Mouse (Mus musculus) liver, embryonic 16.5 days (tissue): ENCODE data around the gene Zfand4. TPM values are rescaled to one million over a fixed set of nuclear protein-coding genes. Genes with fewer than 3 reads are reported as not detected.

Source experiments
- ATAC-seq: fragments of 200-750 bp; cut with Nextera tagmentation; 2 replicates; pipeline ENCODE4 v1.8.0; 2017; ENCODE audit warnings: low read depth, mild to moderate bottlenecking, moderate number of reproducible peaks, moderate library complexity
- H3K27ac ChIP-seq: fragments of 300-500 bp; sonication (generic); 2 replicates; pipeline ENCODE4 v1.5.1; 2014; ENCODE audit warnings: mild to moderate bottlenecking, low read length
- H3K27me3 ChIP-seq: fragments of 300-500 bp; sonication (generic); 2 replicates; pipeline ENCODE4 v1.6.1; 2014; ENCODE audit warnings: low read depth, low read length, mixed read lengths; ENCODE audit not compliant: control insufficient read depth, insufficient read depth
- H3K36me3 ChIP-seq: fragments of 300-500 bp; sonication (generic); 2 replicates; pipeline ENCODE4 v1.6.1; 2014; ENCODE audit warnings: mild to moderate bottlenecking; ENCODE audit not compliant: control insufficient read depth, insufficient read depth
- H3K4me1 ChIP-seq: fragments of 300-500 bp; sonication (generic); 2 replicates; pipeline ENCODE4 v1.6.1; 2014; ENCODE audit warnings: low read depth, low read length, mixed read lengths; ENCODE audit not compliant: control insufficient read depth
- H3K4me2 ChIP-seq: fragments of 300-500 bp; sonication (generic); 2 replicates; pipeline ENCODE4 v1.6.1; 2014; ENCODE audit warnings: low read depth, low read length, mixed read lengths
- H3K4me3 ChIP-seq: fragments of 300-500 bp; sonication (generic); 2 replicates; pipeline ENCODE4 v1.5.1; 2014; ENCODE audit warnings: low read depth, mild to moderate bottlenecking, low read length
- H3K9ac ChIP-seq: fragments of 300-500 bp; sonication (generic); 2 replicates; pipeline ENCODE4 v1.6.1; 2014; ENCODE audit warnings: low read depth, low read length
- H3K9me3 ChIP-seq: fragments of 300-500 bp; sonication (generic); replicated peaks from 2 replicates; pipeline ENCODE4 v1.6.1; 2016; ENCODE audit warnings: low read length; ENCODE audit not compliant: control insufficient read depth
- WGBS: fragments of 180-500 bp; shearing (Covaris S2); extraction: QIAGEN DNeasy Blood & Tissue Kit; methylation state at CpG from one replicate; pipeline ENCODE4 v1.1.7; 2014; ENCODE audit not compliant: insufficient replicate concordance; 5-methylcytosine and 5-hydroxymethylcytosine counted together
- polyA plus RNA-seq: library from polyadenylated mRNA; unstranded; fragments of >200 nt; fragmentation: Nextera tagmentation; extraction: Ambion mirVana; gene quantifications from 2 replicates; pipeline ENCODE4 v1.2.1, GENCODE M21; 2015

Gene Zfand4
- polyA plus RNA-seq, 1 experiment from 2014 or later = 4.9 TPM

DNA sequence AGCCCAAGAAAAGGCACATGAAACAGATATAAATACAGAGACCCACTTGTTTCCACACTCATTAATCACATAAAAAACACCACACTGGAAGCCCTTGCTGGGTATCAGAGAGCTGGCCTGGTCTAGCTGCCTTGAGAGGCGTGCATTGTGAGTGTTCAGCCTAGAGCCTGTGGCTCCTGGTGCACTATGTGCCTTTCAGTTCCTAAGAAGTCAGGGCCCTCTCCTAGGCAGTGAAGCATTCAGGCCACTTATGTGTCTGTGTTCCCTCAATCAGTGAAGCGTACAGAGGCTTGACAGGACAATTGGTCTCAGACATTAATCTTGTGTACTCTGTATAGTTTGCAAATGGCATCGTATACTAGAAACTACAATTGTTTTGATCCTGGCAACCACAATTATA lies 19.3 kb downstream of the Zfand4 start:
- H3K4me1 ChIP-seq = peaks cover 20% of the 10 kb centered on the region
- 79% methylated on average over 3 of the region's 3 CpGs for WGBS
- no peak overlapping the region for H3K4me2 ChIP-seq
- no peak overlapping the region for H3K9ac ChIP-seq
- no peaks in the 10 kb centered on the region for H3K9me3 ChIP-seq
- H3K27ac ChIP-seq = no peak overlapping the region
- no peaks in the 10 kb centered on the region for H3K27me3 ChIP-seq
- ATAC-seq = no peak
- no peak overlapping the region for H3K4me3 ChIP-seq
- H3K36me3 ChIP-seq = no peaks in the 10 kb centered on the region

DNA sequence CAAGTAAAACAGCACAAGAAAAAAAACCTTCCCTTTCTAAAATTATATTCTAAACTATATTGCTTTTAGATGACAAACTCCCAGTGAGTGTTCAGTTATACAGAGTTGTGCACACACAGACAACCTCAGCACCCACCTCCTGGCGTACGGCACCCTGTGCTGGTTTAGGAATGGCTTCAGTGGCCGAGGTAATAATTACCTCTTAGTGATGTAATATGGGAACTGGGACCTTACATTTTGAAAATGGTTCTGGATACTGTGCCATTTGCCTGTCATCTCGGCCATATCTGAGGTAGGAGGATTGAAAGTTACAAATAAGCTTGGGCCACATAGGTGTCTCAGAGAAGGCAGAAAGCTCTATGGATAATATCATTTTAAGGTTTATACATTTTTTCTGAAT lies 22.3 kb downstream of the Zfand4 start:
- ATAC-seq = peak; percentile 35
- Histone ChIP-seq H3K27ac (peak overlapping the region; percentile 94), H3K9me3 (no peaks in the 10 kb centered on the region), H3K9ac (no peak overlapping the region), H3K4me2 (peak overlapping the region; percentile 55), H3K4me3 (no peak overlapping the region), H3K4me1 (peaks cover 14% of the 10 kb centered on the region), H3K27me3 (no peaks in the 10 kb centered on the region), H3K36me3 (no peaks in the 10 kb centered on the region)
- WGBS = 69% methylated on average over 4 of the region's 4 CpGs

GRCm38 (mm10) chr6:116286870-116287575 lies 23.0 kb downstream of the Zfand4 start:
- Histone ChIP-seq H3K4me2 (peak overlapping the region; percentile 55), H3K4me3 (peak overlapping the region; percentile 34; the same call in 1 of the 2 replicates), H3K27me3 (no peaks in the 10 kb centered on the region), H3K36me3 (no peaks in the 10 kb centered on the region), H3K9me3 (no peaks in the 10 kb centered on the region), H3K4me1 (peaks cover 14% of the 10 kb centered on the region), H3K27ac (peak overlapping the region; percentile 94), H3K9ac (peak overlapping the region; percentile 44)
- WGBS = 27% methylated on average over 5 of the region's 5 CpGs
- ATAC-seq = peak; percentile 99

GRCm38 (mm10) chr6:116311411-116311810 lies 47.4 kb downstream of the Zfand4 start:
- no peaks in the 10 kb centered on the region for H3K4me1 ChIP-seq
- no peaks in the 10 kb centered on the region for H3K27me3 ChIP-seq
- no peak overlapping the region for H3K4me3 ChIP-seq
- no peak overlapping the region for H3K9ac ChIP-seq
- no peak overlapping the region for H3K4me2 ChIP-seq
- no peak overlapping the region for H3K27ac ChIP-seq
- 80% methylated on average over 2 of the region's 2 CpGs for WGBS
- no peaks in the 10 kb centered on the region for H3K36me3 ChIP-seq
- ATAC-seq = no peak
- no peaks in the 10 kb centered on the region for H3K9me3 ChIP-seq

DNA sequence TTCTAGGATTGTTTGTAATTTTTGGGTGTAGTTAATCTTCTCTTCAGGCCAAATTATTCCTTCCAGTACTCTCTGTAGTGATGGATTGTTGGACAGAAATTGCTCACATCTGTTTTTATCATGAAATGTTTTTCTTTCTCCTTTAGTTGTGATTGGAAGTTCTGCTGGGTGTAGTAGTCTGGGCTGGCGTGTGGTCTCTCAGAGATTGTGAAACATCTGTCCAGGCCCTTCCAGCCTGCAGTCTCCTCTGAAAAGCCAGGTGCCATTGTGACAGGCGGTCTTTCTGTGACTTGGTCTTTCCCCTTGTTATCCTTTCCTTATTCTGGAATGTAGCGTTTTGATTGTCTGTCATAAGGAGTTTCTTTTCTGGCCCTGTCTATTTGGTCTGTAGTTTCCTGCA lies 55.2 kb downstream of the Zfand4 start:
- H3K4me3 ChIP-seq = no peak overlapping the region
- no peak overlapping the region for H3K27ac ChIP-seq
- H3K9ac ChIP-seq = no peak overlapping the region
- H3K36me3 ChIP-seq = no peaks in the 10 kb centered on the region
- no peaks in the 10 kb centered on the region for H3K4me1 ChIP-seq
- H3K4me2 ChIP-seq = no peak overlapping the region
- no peak for ATAC-seq
- H3K27me3 ChIP-seq = no peaks in the 10 kb centered on the region
- no peaks in the 10 kb centered on the region for H3K9me3 ChIP-seq
- 68% methylated on average over 3 of the region's 3 CpGs for WGBS

DNA sequence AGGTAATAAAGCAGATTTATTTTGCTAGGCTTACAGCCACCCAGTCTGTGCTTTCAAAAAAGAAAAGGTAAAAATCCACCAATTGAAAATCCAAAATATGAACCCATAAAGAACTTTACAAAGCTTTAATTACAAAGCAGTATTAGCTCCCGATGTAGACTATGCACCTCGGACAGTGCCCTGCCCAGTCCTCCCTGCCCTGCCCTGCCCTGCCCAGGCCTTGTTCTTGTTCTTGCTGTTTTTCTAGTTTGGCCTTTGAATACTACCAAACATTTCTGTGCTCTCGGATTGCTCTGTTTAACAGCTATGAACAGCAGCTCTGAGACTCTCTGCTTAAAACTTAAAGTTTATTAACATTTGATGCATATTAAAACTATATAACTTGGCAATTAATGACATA lies 62.6 kb downstream of the Zfand4 start:
- Histone ChIP-seq H3K4me1 (no peaks in the 10 kb centered on the region), H3K4me3 (no peak overlapping the region), H3K27me3 (no peaks in the 10 kb centered on the region), H3K27ac (no peak overlapping the region), H3K4me2 (no peak overlapping the region), H3K9me3 (no peaks in the 10 kb centered on the region), H3K9ac (no peak overlapping the region), H3K36me3 (no peaks in the 10 kb centered on the region)
- no peak for ATAC-seq
- 76% methylated on average over 3 of the region's 3 CpGs for WGBS

DNA sequence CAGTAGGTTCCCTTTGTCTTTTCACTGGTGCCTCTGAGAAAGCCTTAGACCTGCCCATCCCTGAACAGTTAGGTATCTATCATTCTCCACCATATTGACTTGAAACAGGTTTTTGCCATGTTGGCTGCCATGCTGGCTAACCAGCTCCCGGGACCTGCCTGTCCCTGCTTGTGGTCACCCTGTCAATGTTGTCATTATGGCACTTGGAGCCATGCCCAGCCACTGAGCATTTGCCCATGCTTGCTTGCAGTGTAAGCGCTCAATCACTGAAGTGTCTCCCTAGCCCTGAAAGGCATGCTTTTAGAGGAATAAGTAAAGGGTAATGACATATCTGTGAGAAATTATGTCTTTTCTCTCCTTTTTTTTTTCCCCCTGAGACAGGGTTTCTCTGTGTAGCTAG lies 67.4 kb downstream of the Zfand4 start:
- H3K9me3 ChIP-seq = no peaks in the 10 kb centered on the region
- no peak overlapping the region for H3K9ac ChIP-seq
- H3K4me1 ChIP-seq = no peaks in the 10 kb centered on the region; the same call in 1 of the 2 replicates
- no peaks in the 10 kb centered on the region; the same call in 1 of the 2 replicates for H3K27me3 ChIP-seq
- no peaks in the 10 kb centered on the region; the same call in 1 of the 2 replicates for H3K36me3 ChIP-seq
- no peak overlapping the region for H3K4me3 ChIP-seq
- no peak overlapping the region for H3K27ac ChIP-seq
- ATAC-seq = no peak
- no peak overlapping the region for H3K4me2 ChIP-seq
- WGBS = 83% methylated on average over 2 of the region's 2 CpGs

DNA sequence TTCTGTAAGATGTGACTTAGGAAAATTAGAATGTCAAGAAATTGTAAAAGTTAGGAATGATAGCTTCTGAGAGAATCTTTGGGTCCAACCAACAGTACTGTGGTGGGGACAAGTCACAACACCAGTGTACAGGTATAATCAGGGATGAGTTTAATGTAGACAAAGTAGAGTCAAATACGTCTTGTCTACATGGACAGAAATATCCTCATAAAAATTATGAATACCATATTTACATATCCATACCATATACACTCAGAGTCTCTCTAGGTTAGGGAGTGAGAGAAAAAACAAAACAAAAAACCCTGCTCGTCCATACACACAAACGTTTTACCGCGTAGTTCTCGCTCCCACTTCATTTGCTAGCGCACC lies 73.4 kb downstream of the Zfand4 start:
- WGBS = 2% methylated on average over 7 of the region's 7 CpGs
- Histone ChIP-seq H3K27me3 (no peaks in the 10 kb centered on the region; the same call in 1 of the 2 replicates), H3K9me3 (no peaks in the 10 kb centered on the region), H3K27ac (peak overlapping the region; percentile 86), H3K4me1 (peaks cover 27% of the 10 kb centered on the region), H3K36me3 (peaks cover 3% of the 10 kb centered on the region; the same call in 1 of the 2 replicates), H3K9ac (peak overlapping the region; percentile 89), H3K4me2 (peak overlapping the region; percentile 80), H3K4me3 (peak overlapping the region; percentile 91)
- no peak for ATAC-seq

GRCm38 (mm10) chr6:116337835-116338501 lies 73.9 kb downstream of the Zfand4 start, which contains the start of gene March8:
Gene March8, plus strand, starts transcription at chr6:116338024.
- peaks cover 3% of the 10 kb centered on the region; the same call in 1 of the 2 replicates for H3K36me3 ChIP-seq
- H3K4me3 ChIP-seq = peak within 1 kb of the TSS; percentile 91
- H3K27me3 ChIP-seq = no peaks in the 10 kb centered on the region; the same call in 1 of the 2 replicates
- peak within 1 kb of the TSS; percentile 86 for H3K27ac ChIP-seq
- H3K9ac ChIP-seq = peak within 1 kb of the TSS; percentile 89
- peaks cover 28% of the 10 kb centered on the region for H3K4me1 ChIP-seq
- peak within 1 kb of the TSS; percentile 80 for H3K4me2 ChIP-seq
- under 1% methylated on average over 75 of the region's 75 CpGs for WGBS
- H3K9me3 ChIP-seq = no peaks in the 10 kb centered on the region
- peak; percentile 94 for ATAC-seq
